Mouse (Mus musculus) megakaryocyte-erythroid progenitor cell, adult 5 weeks (primary cell): ENCODE data around the gene Sh2d1b1. TPM values are rescaled to one million over a fixed set of nuclear protein-coding genes. Genes with fewer than 3 reads are reported as not detected.

Source experiments
- polyA plus RNA-seq: library from polyadenylated mRNA; stranded (reverse); fragments of >175 nt; gene quantifications from 2 replicates; pipeline ENCODE4 v1.2.3, GENCODE M21; 2012

The Sh2d1b1 gene
- polyA plus RNA-seq = 0.21 and 0.47 TPM in 2 replicates

DNA sequence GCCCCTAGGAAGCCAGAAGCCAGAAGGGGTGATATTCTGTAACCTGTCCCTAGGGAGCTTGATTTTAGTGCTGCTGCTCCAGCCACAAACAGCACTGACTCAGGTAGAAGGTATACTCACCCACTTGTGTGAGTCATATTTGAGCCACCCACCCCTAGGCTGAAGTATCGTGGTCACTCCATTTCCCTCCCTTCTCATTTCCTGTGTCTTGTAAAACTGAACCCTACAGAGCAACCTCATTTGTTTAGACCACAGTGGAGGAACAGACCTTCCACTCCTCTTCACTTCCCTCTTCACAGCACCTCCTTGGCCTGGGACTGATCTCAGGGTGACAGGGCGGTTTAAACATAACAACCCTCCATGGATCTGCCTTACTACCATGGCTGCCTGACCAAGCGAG is at the start of gene Sh2d1b1:
Gene Sh2d1b1, plus strand, starts transcription at position 305 of the 400 bp plus-strand sequence.

DNA sequence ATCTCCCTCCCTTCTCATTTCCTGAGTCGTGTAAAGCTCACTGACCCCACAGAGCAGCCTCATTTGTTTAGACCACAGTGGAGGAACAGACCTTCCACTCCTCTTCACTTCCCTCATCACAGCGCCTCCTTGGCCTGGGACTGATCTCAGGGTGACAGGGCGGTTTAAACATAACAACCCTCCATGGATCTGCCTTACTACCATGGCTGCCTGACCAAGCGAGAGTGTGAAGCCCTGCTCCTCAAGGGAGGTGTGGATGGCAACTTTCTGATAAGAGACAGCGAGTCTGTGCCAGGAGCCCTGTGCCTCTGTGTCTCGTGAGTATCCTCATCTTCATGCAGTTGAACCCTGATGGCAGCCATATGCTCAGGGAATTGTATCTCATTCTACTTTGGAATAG is 44.4 kb upstream of the Sh2d1b1 start, which contains the start of gene Sh2d1b2:
Gene Sh2d1b2, plus strand, starts transcription at position 62 of the 400 bp plus-strand sequence.

DNA sequence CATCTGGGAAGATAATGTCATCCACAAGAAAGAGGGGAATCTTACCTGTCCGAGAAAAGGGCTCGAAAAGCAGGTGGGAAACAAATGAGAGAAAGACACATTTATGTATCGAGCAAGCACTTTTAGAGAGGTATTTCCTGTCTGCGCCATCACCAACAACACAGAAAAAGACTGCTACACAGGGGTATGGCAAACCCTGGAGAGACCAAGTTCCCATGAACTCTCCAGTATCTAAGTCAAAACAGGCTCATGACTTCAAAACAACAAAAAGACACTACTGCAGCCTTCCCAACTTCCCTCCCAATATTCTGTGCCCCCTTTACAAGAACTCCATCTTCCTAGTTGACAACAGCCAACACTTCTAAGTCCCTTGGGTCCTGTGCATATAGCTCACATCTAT is 29.1 kb downstream of the Sh2d1b1 start, which contains the start of gene Gm7694:
Gene Gm7694, minus strand, starts transcription at position 101 of the 400 bp plus-strand sequence.

DNA sequence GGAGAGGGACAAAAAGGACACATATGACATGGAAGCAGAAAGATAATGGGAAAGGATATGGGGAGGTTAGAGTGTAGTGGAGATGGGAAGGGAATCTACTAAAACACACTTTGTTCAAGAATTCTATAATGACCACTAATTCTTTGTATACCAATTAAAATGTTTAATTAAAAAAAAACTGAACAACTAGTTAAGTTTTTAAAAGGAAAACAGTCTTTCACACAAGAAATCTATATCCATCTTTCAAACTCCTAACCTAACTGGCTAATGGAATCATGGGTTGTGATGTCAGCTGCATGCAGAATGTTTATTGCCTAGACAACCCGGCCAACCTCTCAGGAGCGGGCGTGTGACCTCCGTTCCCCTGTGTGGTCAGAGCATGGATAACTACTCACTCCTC is 31.4 kb downstream of the Sh2d1b1 start, which contains the start of gene Spata46:
Gene Spata46, plus strand, starts transcription at position 301 of the 400 bp plus-strand sequence.

Other genes with a start within 250 kb of the Sh2d1b1 start
- not detected in 2 replicates for gene Ddr2, start 166.6 kb upstream of the Sh2d1b1 start, polyA plus RNA-seq
- 9.9 and 12.8 TPM in 2 replicates for gene Uap1, start 102.4 kb upstream of the Sh2d1b1 start, polyA plus RNA-seq
- 2.3 TPM in 2 replicates for gene Uhmk1, start 61.9 kb upstream of the Sh2d1b1 start, polyA plus RNA-seq
- not detected in 2 replicates for gene Sh2d1b2, start 44.6 kb upstream of the Sh2d1b1 start, polyA plus RNA-seq
- 3.8 and 6.4 TPM in 2 replicates for gene Gm7694, start 29.0 kb downstream of the Sh2d1b1 start, polyA plus RNA-seq
- not detected in 2 replicates for gene Spata46, start 31.5 kb downstream of the Sh2d1b1 start, polyA plus RNA-seq